Mouse (Mus musculus): Measurements from ENCODE around the gene D230025D16Rik.

- TF ChIP-seq TAL1 (IDR thresholded peaks at IDR 0.05; ENCODE audit: low read length) (no peak), GATA1 (IDR thresholded peaks at IDR 0.05; ENCODE audit: low read length) (no peak)
Observed at GRCm38 (mm10) chr8:105293405-105293804, 68.5 kb downstream of the D230025D16Rik start.

Measured in erythroblast, embryonic 14.5 days (primary cell).